Mouse (Mus musculus) CH12.LX (cell line): ENCODE measurements around the gene Zswim1. TPM values are rescaled to one million over a fixed set of nuclear protein-coding genes. Genes with fewer than 3 reads are reported as not detected.
"Not testable (repeated sequence)": the region's sequence is repeated elsewhere in the genome, so short reads cannot be mapped to it uniquely, and the experiment has no call there.

Experiments used
- DNase-seq: peaks from one replicate; pipeline ENCODE4 v3.0.0-alpha.2; 2013; ENCODE audit errors: extremely low read depth
- H3K27ac ChIP-seq: 2 replicates; pipeline ENCODE4 v1.5.1; 2012; ENCODE audit warnings: low read depth, mild to moderate bottlenecking, control low read depth, moderate library complexity; ENCODE audit not compliant: insufficient read depth
- H3K27me3 ChIP-seq: replicated peaks from 2 replicates; pipeline ENCODE3; 2012; ENCODE audit warnings: inconsistent platforms
- H3K36me3 ChIP-seq, 2 experiments: replicated peaks in 1 of 2; 2 replicates each; pipeline versions ENCODE3 to v1.6.1; 2012; ENCODE audit warnings: inconsistent platforms in 1 of 2, low read length in 1 of 2, mild to moderate bottlenecking in 1 of 2, mixed read lengths in 1 of 2, moderate library complexity in 1 of 2; ENCODE audit not compliant: control insufficient read depth in 1 of 2, insufficient read depth in 1 of 2
- H3K4me1 ChIP-seq, 2 experiments: 2 replicates each; pipeline ENCODE4 v1.6.1; 2012; ENCODE audit warnings: inconsistent platforms in 1 of 2, moderate library complexity in 1 of 2; ENCODE audit not compliant: insufficient read depth in 2 of 2, control insufficient read depth in 1 of 2
- H3K4me2 ChIP-seq: 2 replicates; pipeline ENCODE4 v1.6.1; 2012; ENCODE audit warnings: low read depth, mild to moderate bottlenecking, control low read depth; ENCODE audit not compliant: poor library complexity, insufficient read depth, severe bottlenecking
- H3K4me3 ChIP-seq, 3 experiments: fragments of 150-350 bp in 1 of 3; sonication (generic) in 1 of 3; replicated peaks in 1 of 3; 2 replicates each; pipeline versions ENCODE3 to v1.5.1; 2011 to 2012; ENCODE audit warnings: low read depth in 2 of 3, low read length in 2 of 3, mild to moderate bottlenecking in 2 of 3, moderate library complexity in 2 of 3, control low read depth in 1 of 3, improper control_type of control experiment in 1 of 3, inconsistent platforms in 1 of 3, mixed read lengths in 1 of 3; ENCODE audit not compliant: poor library complexity in 1 of 3
- H3K79me2 ChIP-seq: replicated peaks from 2 replicates; pipeline ENCODE4 v1.6.1; 2012; ENCODE audit warnings: mild to moderate bottlenecking, moderate library complexity; ENCODE audit not compliant: control insufficient read depth, poor library complexity, insufficient read depth, severe bottlenecking; ENCODE audit errors: extremely low read depth
- H3K9ac ChIP-seq: 2 replicates; pipeline ENCODE4 v1.6.1; 2012; ENCODE audit warnings: low read depth, mild to moderate bottlenecking, control low read depth, moderate library complexity; ENCODE audit not compliant: insufficient read depth
- H3K9me3 ChIP-seq: replicated peaks from 2 replicates; pipeline ENCODE3; 2012; ENCODE audit warnings: low read length, inconsistent platforms, mixed read lengths
- CHD1 ChIP-seq: IDR thresholded peaks from 2 replicates; pipeline ENCODE4 v1.6.1; 2012; ENCODE audit warnings: low read depth, low read length, improper control_type of control experiment, inconsistent platforms
- E2F4 ChIP-seq: IDR thresholded peaks from 2 replicates; pipeline ENCODE4 v1.6.1; 2011; ENCODE audit warnings: low read depth, low read length, improper control_type of control experiment; ENCODE audit not compliant: insufficient replicate concordance
- GABPA ChIP-seq: IDR thresholded peaks from 2 replicates; pipeline ENCODE4 v1.6.1; 2012; ENCODE audit warnings: low read depth, low read length, improper control_type of control experiment, inconsistent platforms; ENCODE audit not compliant: insufficient replicate concordance
- MXI1 ChIP-seq: IDR thresholded peaks from 2 replicates; pipeline ENCODE4 v1.6.1; 2011; ENCODE audit warnings: mild to moderate bottlenecking, low read depth, low read length, improper control_type of control experiment
- NELFE ChIP-seq: IDR thresholded peaks from 2 replicates; pipeline ENCODE4 v1.6.1; 2011; ENCODE audit warnings: low read depth, low read length, improper control_type of control experiment
- NRF1 ChIP-seq: IDR thresholded peaks from 2 replicates; pipeline ENCODE4 v1.6.1; 2014; ENCODE audit warnings: low read depth, mild to moderate bottlenecking, inconsistent platforms, low read length, improper control_type of control experiment, moderate library complexity
- PAX5 ChIP-seq: IDR thresholded peaks from 2 replicates; pipeline ENCODE4 v1.6.1; 2012; ENCODE audit warnings: low read length, inconsistent platforms, mixed read lengths
- POLR2AphosphoS2 ChIP-seq: IDR thresholded peaks from 2 replicates; pipeline ENCODE4 v1.6.1; 2011; ENCODE audit warnings: low read depth, low read length, improper control_type of control experiment
- RCOR1 ChIP-seq: conservative IDR thresholded peaks from 2 replicates; pipeline ENCODE4 v1.6.1; 2012; ENCODE audit warnings: low read depth, mild to moderate bottlenecking, inconsistent platforms, low read length, improper control_type of control experiment
- SMC3 ChIP-seq: IDR thresholded peaks from 2 replicates; pipeline ENCODE4 v1.6.1; 2011; ENCODE audit warnings: low read depth, low read length, improper control_type of control experiment
- TBP ChIP-seq: conservative IDR thresholded peaks from 2 replicates; pipeline ENCODE4 v1.6.1; 2011; ENCODE audit warnings: low read depth, low read length, improper control_type of control experiment
- USF1 ChIP-seq: IDR thresholded peaks from 2 replicates; pipeline ENCODE4 v1.6.1; 2014; ENCODE audit warnings: low read depth, mild to moderate bottlenecking, inconsistent platforms, low read length, improper control_type of control experiment
- ZNF384 ChIP-seq: IDR thresholded peaks from 2 replicates; pipeline ENCODE4 v1.6.1; 2012; ENCODE audit warnings: low read depth, low read length, improper control_type of control experiment, inconsistent platforms
- dilution Hi-C: fragments of 300-500 bp; cut with MboI; formaldehyde crosslinking; loops from 2 replicates; pipeline ENCODE4 v1.14.3; 2020; ENCODE audit warnings: low sequenced_read_pairs; ENCODE audit not compliant: extremely low pct_unique_long_range_greater_than_20kb, extremely low pct_ligation_motif_present
- in situ Hi-C: fragments of 300-500 bp; cut with MboI; formaldehyde crosslinking; loops from 3 replicates; pipeline ENCODE4 v1.14.3; 2019; ENCODE audit warnings: low sequenced_read_pairs, low pct_ligation_motif_present, low pct_unique_long_range_greater_than_20kb, mixed read lengths
- polyA plus RNA-seq: library from polyadenylated mRNA; unstranded; fragments of >175 nt; gene quantifications from 2 replicates; pipeline ENCODE4 v1.2.1, GENCODE M21; 2012; ENCODE audit warnings: low read depth; ENCODE audit not compliant: insufficient read length
- total RNA-seq, 2 experiments: library from RNA; depleted of rRNA; stranded (reverse); fragments of 300-350 nt in 1 of 2; fragments of >200 nt in 1 of 2; gene quantifications; 2 replicates each; pipeline ENCODE4 v1.2.3; 2012 to 2014

Zswim1 gene
- total and polyA plus RNA-seq, 3 experiments, result 5.3 to 13.8 (median 9.5) TPM

DNA sequence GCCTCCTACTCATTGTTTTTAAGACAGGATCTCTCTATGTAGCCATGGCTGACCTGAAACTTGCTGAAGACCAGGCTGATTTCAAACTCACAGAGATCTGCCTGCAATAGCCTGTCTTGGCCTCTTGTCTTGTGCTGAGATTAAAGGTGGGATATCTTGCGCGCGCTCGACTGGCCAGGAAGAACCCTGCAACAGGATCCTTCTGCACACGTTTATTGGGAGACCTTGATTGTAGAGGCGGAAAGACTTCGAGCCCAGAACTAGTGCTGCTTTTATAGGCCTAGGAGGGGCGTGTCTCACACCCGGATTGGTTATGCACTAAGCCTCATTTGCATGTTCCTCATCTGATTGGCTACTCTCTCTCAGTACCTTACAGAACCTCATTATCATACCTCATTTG lies 40.9 kb downstream of the Zswim1 start:
- H3K79me2 ChIP-seq, H3K27me3 ChIP-seq, H3K9ac ChIP-seq, DNase-seq, H3K36me3 ChIP-seq, dilution Hi-C loops, H3K27ac ChIP-seq, H3K4me3 ChIP-seq, in situ Hi-C loops, H3K4me2 ChIP-seq: not testable (repeated sequence)
- Histone ChIP-seq H3K9me3 (peaks cover 13% of the 10 kb centered on the region), H3K4me1 (peaks cover 0 to 34% of the 10 kb centered on the region in 2 experiments; a peak in 3 of 4 replicates)

DNA sequence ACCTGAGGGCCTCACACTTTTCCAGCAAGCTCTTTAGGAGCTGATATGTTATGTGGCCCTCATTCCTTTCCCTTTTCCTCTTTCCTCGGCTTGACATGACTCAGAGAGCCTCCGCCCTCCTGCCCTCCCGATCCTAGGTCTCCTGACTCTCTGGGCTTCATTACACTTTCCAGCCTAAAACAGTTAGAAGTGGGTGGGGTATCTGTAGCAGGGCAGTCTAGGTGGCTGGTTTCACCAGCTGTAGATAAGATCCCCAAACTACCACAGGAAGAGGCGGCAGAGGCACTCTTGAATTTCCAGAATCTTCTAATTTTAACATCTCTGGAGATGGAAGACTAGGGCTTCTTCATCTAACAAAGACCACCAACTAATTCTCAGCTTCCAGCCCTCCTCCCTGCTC lies 42.1 kb downstream of the Zswim1 start:
- Histone ChIP-seq H3K4me1 (peaks cover 0 to 34% of the 10 kb centered on the region in 2 experiments; a peak in 3 of 4 replicates), H3K36me3 (no peaks in the 10 kb centered on the region), H3K27ac (no peak overlapping the region), H3K9ac (no peak overlapping the region), H3K4me3 (no peak overlapping the region), H3K79me2 (no peaks in the 10 kb centered on the region), H3K4me2 (no peak overlapping the region), H3K9me3 (peaks cover 24% of the 10 kb centered on the region), H3K27me3 (no peaks in the 10 kb centered on the region)
- in situ Hi-C loops, result no loop called here
- no peak for TF ChIP-seq SMC3
- TF ChIP-seq PAX5, result no peak
- no peak for TF ChIP-seq GABPA
- TF ChIP-seq E2F4, result no peak
- no peak for TF ChIP-seq CHD1
- no peak for TF ChIP-seq TBP
- TF ChIP-seq NELFE, result no peak
- no peak for DNase-seq
- dilution Hi-C loops, result no loop called here

DNA sequence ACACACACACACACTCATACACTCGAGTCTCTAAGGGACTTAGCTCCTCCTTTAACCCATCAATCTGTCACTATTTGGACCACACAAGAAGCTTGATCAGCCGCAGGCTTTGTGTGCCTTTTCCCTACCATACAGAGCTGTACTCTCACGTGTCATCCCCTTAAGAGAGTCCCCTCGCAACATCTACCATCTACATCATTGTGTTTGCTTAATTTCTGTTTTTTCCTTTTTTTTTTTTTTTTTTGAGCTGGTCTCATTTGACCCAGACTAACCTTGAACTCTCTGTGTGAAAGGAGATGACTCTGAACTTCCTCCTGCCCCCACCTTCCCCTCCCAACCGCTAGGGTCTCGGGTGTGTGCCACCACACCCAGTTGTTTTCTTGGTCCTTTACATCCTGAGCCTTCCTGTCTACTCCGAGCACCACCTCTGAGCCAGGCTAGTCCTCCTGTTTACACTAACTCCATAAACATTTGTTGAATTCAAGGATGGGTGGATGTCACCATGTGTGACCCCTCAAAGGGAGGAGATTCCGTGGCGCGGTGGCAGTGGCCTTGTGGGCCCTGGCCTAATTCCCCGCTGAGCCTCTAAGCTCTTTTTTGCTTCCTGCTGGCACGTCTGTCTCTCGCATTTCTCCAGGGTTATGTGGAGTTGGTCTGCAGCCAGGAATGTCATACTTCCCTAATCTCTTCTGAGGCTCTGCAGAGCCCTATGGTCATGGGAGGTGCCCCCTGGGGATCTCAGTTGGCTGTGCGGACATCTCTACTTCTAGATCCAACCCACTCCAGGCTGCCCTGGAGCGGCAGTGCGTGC lies 44.5 kb downstream of the Zswim1 start:
- in situ Hi-C loops, result no loop called here
- Histone ChIP-seq H3K27ac (no peak overlapping the region), H3K4me3 (no peak overlapping the region), H3K36me3 (no peaks in the 10 kb centered on the region), H3K9ac (no peak overlapping the region), H3K4me2 (no peak overlapping the region), H3K27me3 (no peaks in the 10 kb centered on the region), H3K9me3 (peaks cover 32% of the 10 kb centered on the region), H3K79me2 (no peaks in the 10 kb centered on the region), H3K4me1 (peaks cover 0 to 22% of the 10 kb centered on the region in 2 experiments; a peak in 3 of 4 replicates)
- TF ChIP-seq ZNF384 (no peak), MXI1 (no peak), USF1 (no peak), POLR2AphosphoS2 (no peak), RCOR1 (no peak), CHD1 (no peak), NRF1 (no peak), E2F4 (no peak), PAX5 (no peak), TBP (no peak)
- no peak for DNase-seq
- dilution Hi-C loops, result no loop called here
